Mouse (Mus musculus) c-Kit-positive CD71-positive TER-119-negative erythroid progenitor cells, embryonic 14.5 days (primary cell): Measurements from ENCODE around the gene Krt42.
"Not testable (repeated sequence)": the region's sequence is repeated elsewhere in the genome, so short reads cannot be mapped to it uniquely, and the experiment has no call there.

ENCODE experiments used
- DNase-seq: peaks from one replicate; pipeline ENCODE4 v3.0.0-alpha.2; 2013; ENCODE audit warnings: low read depth

The Krt42 gene

DNA sequence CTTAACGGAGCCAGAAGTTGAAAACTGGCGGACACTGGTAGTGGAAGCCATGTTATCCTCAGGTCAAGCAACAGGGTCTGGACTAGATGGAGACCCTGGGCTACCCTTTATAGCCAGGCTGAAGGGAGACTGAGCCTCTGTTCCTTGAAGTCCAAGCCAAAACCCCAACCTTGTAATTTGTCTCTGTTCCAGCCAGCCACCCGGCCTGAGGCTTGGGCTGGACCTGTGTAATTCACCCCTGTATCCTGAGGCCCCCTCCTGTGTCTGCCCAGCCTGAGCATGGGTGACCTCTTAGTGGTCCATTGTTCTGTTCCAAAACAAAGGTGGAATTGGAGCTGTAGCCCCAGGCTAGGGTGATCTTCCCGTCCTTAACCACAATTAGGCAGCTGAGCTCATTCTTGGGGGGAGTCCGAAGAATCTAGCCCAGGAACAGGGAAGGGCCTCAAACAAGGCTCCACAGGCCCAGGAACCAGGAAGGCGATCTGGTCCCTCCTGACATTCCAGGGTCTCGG is at the start of gene Krt42:
Gene Krt42 (minus strand): TSS at position 51 of the 512 bp plus-strand sequence.
- DNase-seq = no peak

DNA sequence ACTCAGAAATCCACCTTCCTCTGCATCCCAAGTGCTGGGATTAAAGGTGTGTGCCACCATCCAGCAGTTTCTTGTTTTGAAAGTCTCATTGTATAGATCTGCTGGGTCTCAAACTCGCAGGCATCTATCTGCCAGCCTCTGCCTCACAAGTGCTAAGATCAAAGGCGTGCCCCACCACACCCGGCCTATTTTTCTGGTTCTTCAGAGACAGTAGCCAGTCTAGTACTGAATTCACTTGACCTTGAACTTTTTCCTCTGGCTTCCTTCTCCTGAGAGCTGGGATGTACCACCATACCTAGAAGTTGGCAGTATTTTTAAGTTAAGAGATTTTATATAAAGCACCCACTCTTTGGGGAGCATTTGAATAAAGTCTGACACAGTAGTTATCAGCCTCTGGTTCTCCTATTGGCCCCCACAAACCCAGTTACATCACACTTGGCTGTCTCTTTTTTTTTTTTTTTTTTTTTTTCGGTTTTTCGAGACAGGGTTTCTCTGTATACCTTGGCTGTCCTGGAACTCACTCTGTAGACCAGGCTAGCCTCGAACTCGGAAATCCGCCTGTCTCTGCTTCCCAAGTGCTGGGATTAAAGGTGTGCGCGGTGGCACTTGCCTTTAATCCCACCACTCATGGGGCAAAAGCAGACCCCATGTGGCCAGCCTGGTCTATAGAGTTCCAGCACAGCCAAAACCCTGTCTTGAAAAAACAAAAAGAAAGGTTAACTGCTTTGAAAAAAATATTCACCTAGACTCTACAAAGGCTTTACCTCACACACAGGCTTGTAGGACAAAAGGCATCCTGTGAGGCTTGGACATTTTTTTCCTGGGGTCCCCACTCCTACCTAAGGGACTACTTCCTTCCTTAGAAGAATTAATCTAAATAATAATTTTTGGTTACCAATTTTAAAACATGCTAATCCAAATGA is 49.1 kb upstream of the Krt42 start:
- DNase-seq = peak; percentile 58

DNA sequence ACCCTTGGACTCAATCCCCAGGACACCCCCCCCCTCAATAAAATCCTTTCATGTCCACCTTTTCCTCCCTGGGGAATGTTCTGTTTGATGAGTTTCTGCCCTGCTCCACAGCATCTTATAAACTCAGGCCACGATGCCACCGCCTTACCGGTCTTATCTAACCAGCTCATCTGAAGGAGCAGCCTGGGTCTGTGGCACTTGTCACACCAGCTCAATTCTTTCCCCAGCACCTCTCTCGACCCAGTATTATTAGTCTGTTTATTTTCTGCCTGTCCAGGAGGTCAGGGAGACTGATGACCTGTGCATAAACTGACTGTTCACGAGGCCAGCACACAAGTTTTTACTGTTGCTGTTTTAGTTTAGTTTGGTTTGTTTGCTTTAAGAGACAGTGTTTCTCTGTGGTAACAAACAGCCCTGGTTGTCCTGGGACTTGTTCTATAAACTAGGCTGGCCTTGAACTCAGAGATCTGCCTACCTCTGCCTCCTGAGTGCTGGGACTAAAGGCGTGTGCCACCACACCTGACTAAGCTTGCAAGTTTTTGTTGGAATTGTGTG is 48.2 kb upstream of the Krt42 start:
- peak; percentile 36 for DNase-seq

DNA sequence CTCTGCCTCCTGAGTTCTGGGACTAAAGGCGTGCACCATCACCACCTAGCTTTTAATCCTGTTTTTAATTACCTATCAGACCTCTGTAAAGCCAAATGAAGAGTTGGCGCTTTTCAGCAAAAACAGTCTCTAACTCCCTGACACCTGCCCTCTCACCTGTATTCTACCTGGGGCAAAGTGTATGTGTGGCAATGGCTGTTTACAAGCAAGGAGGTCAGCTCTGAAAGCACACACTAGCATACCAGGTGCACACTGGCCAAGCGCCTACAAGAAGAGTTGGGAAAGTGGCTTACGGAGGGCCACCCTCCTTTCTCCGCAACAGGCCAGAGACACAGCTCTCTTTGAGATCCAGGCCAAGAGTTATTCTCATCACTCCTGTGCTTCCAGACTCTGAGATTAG is 45.8 kb upstream of the Krt42 start:
- no peak for DNase-seq

DNA sequence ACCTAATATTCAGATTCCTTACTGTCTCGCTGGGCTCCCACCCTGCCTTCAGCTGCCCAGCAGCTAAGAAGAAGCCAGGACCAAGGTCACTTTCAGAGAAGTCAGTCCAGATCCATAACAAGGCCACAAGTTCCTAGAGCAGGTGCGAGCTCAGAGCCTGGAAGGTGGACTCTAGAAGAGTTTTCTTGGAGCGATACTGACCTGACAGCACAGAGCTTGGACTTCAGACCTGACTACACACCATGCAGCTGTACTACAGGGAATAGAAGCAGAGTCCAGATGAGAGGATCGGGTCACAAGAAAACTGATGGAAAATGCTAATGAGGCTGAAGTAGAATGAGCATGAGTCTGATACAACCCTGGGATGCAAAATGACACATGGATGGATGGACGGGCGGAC is 43.8 kb upstream of the Krt42 start:
- no peak for DNase-seq

DNA sequence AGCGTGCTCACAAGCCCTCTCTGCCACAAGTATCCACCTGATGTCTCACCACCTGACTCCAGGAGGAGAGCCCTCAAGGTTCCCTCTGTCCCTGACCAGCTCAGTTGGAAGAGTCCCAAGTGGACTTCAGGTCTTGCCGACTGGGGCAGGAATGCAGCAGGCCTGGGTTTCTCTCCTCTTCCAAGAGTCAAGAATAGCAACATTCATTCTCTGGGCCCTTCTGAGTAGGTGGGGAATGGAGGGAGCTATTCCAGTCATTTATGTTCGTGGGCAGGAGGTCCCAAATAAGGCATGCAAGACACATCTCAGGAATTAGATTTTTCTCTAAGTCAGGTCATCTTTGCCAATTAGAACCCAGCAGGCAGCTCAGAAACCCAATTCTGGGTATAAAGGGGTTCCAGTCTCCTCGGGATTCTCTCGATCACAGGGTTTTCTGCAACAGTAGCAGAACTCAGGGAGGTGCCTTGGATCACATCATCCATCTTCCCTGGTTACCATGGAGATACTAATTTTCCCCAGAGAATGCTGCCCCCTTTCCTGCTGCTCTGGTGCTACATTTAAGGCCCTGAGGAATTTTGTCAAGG is 42.5 kb upstream of the Krt42 start:
- no peak for DNase-seq

DNA sequence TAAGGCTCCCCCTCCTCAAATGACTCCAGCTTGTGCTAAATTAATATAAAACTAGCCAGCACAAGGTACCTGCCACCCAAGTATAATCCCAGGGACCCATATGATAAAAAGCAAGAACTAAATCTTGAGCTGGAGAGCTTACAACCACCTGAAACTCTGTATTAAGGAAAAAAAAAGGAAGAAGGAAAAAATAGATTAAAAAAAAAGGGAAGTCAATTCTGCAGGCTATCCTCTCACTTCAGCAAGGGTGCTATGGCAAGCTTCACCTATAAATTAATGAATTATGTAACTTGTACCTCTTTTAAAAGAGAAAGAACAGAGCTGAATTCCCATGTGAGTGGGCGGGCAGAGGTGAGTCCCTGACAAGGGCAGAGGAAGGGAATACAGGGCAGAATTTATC is 42.0 kb upstream of the Krt42 start:
- no peak for DNase-seq

DNA sequence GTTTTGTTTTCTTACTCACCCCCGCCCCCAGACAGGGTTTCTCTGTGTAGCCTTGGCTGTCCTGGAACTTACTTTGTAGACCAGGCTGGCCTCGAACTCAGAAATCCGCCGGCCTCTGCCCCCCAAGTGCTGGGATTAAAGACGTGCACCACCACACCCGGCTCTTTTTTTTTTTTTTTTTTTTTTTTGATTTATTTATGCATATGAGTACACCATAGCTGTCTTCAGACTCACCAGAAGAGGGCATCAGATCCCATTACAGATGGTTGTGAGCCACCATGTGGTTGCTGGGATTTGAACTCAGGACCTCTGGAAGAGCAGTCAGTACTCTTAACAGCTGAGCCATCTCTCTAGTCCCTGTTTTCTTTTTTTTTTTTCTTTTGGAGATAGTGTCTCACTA is 39.0 kb upstream of the Krt42 start:
- DNase-seq = not testable (repeated sequence)

DNA sequence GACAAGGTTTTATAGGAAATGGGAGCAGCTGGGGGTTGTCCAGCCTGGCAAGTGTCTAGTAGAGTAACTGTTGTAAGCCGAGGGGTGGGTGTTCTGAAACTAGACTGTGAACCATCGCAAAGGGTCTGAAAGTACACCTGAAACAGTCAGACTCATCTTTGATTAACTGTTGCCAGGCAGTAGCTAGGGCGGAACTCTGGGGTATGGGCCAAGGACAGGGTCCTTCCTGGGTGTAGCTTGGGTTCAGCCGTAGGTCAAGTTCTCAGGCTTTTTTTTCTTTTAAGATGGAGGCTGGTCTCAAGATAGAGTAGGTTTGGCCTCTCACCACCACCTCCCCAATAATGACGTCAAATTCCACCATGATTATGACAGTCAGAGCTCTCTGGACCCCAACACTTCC is 38.2 kb upstream of the Krt42 start:
- no peak for DNase-seq

DNA sequence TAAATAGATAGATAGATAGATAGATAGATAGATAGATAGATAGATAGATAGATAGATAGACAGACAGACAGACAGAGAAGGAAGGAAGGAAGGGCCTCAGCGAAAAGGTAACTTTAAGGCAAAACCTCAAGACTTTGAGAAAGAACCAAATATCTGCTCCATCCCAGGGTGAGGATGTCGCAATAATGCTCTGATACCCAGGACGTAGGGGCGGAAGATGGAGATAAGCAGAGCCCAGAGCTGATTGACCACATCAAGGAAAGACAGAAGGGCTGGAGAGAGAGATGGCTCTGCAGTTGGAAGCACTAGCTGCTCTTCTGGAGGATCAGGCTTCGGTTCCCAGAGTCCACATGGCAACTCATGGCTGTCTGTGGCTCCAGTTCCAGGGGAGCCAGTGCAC is 31.6 kb upstream of the Krt42 start:
- no peak for DNase-seq

DNA sequence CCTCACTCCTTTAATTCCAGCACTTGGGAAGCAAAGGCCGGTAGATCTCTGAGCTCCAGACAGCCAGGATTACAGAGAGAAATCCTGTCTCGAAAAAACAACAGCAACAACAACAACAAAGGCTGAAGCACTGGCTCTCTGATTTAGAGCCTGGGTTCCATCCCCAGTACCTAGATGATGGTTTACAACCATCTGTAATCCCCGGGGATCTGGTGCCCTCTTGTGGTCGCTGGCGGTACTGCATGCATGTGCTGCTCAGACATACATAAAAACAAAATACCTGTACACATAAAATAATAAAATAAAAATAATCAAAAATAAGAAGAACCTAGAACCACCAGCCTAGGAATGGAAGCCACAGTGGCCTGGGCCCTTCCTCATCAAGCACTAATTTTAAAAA is 30.6 kb upstream of the Krt42 start:
- peak; percentile 51 for DNase-seq

DNA sequence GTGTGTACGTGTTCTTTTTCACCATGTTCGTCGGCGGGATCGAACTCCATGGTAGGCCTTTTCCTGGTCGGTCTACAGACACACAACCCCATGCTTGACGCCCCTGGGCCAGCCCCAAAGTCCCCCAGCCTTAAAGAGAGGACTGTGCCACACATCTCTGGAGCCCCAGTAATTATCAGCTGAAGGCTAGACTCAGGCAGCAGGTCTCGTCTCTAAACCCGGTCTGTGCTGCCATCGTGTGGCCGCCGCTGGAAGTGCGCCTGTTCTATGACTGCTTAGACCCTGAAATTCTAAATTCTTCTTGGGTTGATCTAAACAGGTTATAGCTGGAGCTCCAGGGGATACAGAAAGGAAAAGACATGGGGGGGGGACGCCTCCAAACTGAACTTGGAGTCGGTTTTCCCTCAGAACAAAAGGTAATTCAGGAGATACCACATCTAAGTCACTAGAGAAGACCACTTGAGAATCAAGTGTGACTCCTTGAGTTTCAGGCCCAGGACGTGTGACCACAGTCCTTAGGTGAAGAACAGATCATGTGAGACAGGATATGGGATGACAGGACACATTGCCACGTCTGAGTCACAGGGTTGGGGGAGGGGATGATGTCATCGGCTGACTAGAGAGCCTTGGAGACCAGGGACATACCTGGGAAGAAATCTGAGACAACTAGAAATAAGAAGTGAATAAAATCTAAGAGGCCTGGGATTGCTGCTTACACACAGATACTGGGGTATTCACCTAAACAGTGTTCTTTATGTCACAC is 28.8 kb upstream of the Krt42 start:
- DNase-seq = peak; percentile 63

DNA sequence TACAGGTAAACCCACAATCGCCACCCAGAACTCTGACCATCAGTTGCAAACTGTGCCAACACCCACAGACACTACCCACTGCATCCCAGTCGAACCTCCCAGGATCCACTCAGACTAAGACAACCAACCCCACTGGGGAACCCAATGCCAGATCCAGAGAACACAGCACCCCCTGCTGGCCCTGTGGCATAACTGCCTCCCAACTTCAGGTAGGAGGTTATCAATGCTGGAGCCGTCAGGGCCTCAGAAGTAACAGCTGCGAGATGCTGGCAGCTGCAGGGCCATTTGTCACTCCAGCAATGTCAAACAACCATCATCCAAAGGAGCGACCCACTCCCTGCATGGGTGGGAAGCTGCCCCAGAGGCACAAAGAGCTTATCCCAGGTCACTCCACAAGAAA is 28.1 kb upstream of the Krt42 start:
- DNase-seq = no peak

DNA sequence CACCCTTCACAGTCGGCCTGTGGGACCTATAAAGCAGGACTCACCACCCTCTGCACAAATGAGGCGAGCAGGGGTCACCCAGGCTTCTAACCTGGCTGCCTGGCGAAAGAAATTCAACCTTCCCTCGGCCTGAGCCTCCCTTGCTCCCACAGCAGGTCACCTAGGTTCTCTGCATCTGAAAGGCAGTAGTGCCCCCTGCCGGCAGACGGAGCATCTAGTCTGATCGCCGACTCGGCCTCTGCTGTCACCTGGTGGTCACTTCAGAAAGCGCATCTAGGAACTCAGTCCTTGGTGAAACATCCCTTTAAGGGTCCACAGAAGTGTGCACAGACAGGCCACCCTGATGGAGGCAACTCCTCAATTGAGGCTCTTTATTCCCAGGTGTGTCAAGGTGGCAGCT is 25.6 kb upstream of the Krt42 start:
- DNase-seq = peak; percentile 67

DNA sequence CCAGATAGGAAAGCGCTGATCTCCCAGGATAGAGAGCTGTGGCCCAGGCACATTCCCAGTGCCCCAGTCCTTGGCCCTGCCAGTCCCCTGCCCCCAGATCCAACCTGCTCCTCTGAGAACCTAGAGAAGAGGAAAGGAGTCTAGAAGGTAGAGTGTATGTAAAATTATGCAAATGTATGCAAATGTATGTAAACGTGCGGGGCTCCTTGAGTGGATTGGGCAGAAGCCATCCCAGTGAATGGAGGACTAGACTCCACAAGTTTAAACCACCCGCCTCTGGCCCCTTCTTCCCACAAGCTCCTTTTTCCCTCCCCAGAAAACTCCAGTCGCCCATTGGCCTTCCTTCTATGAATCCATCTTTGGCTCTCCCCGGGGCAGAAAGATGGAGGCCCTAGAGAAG is 23.2 kb upstream of the Krt42 start:
- DNase-seq = no peak

DNA sequence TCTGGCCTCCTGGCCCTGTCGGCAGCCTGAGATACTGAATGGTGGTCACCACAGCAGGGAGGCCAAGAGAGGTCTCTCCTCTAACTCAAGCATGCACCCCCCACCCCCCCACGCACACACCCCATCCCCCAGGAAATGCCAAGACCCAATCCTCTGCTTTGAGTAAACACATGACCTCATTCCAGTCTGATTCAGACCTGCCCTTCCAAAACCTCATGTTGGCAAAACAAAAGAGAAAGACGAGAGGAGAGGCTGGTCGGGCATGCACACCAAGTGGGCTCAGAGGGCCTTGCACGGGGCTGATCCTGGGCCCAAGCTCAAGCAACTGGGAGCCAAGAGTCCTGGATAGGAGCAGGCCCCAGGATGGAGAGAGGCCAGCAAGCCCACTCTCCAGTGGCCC is 20.6 kb upstream of the Krt42 start:
- DNase-seq = no peak

DNA sequence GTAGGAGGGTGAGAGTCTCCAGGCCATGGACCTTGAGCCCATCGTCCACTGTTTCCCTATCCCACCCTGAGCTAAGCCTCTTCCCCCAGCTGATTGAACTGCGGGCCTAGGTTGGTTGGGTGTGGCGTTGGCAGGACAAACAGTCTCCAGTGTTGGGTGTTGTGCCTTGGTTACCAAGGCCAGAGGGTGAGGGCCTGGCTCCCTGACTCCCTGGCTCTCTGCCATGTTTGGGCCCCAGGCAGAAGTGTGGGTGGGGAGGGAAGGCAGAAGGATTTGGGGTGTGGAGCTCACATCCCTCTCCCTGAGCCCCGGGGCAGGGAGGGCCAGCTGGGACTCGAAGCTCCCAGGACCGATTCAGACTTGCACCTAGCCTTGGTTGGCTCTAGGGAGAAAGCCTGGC is 19.3 kb upstream of the Krt42 start:
- DNase-seq = no peak

DNA sequence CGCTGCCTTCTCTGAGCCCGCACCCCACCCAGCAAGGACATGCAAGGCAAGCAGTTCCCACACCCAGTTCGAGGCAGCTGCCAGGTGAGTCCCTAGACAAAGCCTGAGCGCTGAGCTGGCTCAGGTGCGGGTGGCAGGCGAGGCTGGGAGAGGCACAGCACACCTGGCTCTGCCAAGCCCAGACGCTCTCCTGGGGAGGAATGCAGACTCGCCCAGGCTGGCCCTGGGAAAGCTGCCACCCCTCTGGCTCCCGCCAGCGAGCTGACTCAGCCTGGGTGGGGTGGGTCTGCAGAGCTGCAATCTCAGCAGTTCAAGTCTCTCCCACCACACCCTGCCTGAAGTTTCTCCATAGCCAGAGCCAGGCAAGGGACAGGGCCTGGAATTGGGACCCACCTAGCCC is 17.4 kb upstream of the Krt42 start:
- no peak for DNase-seq

DNA sequence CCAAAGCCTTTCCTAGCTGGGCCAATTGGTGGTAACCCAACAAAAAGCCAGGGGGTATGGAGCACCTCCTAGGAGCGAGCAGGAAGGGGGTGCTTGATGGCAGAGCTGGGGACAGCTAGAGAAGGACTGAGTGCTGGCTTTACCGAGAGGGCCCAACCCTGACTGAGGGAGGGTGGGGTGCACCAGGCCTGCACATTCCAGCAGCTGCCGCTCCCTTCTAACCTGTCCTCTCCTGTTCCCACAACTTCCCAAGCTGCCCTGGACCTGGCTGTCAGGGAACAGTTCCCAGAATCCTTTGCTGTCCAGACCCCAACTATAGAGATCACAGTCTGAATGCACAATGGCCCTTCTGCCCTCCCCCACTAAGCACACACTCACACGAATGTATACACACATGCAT is 15.3 kb upstream of the Krt42 start:
- no peak for DNase-seq

DNA sequence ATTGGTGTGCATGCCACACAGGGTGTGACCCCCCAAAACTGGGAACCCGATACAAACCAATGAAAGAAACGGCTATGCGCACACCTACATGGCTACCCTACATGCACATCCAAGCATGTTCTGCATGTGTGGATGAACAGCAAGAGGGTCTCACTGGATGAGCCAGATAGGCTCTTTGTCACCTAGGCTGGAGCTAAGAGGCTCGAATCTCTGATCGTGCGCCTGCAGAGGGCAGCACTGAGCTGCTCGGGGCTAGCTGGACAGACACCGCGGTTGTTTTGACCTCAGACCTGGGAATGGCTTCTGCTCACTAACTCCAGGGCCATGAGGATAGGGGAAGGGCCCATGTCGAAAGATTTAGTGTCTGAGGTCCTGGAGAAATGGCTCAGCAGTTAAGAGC is 12.9 kb upstream of the Krt42 start:
- peak; percentile 60 for DNase-seq

DNA sequence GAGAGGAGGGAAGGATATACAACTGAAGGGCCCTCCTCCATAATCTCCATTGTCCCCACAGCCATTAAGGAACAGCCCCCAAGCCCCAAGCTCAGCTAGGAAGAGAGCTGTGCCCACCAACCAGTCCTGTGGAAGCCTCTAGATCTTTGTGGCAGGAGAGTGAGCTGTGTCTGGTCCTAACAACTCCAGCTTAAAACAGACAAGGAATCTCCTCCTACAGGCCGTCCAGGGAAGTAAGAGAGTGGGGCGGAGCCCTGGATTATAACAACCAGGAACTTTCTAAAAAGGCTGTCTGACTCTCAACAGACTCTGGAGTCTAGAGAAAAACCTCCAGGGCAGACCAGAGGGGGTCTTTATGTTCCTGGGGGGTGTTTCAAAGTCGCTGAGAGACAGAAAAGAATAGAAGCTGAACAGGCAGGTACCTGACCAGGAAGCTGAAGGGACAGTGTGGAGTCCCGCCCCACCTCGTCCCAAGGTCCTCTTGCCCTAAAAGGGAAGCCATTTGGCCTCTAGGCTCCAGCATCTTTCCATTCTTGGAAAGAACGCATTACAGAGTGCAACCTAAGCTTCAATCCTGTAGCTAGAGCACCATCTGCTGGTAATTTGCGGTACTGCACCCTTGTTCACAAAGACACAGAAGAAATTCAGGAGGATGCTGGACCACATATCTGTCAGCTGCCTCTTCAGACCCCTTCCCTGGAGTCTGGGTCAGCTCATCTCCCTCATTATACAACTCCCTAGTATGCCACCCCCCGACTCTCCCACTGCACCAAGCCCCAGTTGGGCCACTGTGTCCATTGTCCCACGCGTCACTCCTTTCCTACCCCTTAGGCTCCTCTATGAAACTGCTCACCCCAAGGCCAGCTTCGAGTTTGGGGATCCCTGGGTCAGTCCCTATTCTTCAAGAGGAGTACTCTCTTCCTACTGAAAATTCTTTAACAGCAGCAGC is 12.2 kb upstream of the Krt42 start:
- DNase-seq = peak; percentile 66
